Mouse (Mus musculus) neural tube, embryonic 14.5 days (tissue): Measurements from ENCODE around the gene Myo16. TPM values are rescaled to one million over a fixed set of nuclear protein-coding genes. Genes with fewer than 3 reads are reported as not detected.

Experiments used
- ATAC-seq: fragments of 200-750 bp; cut with Nextera tagmentation; 2 replicates; pipeline ENCODE4 v1.8.0; 2017; ENCODE audit warnings: low read depth, mild to moderate bottlenecking, moderate TSS enrichment, moderate library complexity
- H3K27ac ChIP-seq: fragments of 300-500 bp; sonication (generic); 2 replicates; pipeline ENCODE4 v1.5.1; 2014; ENCODE audit warnings: low read depth, mild to moderate bottlenecking, control low read depth, low read length, moderate library complexity, mixed read lengths
- H3K27me3 ChIP-seq: fragments of 300-500 bp; sonication (generic); 2 replicates; pipeline ENCODE4 v1.6.1; 2014; ENCODE audit warnings: low read length; ENCODE audit not compliant: control insufficient read depth, insufficient read depth
- H3K36me3 ChIP-seq: fragments of 300-500 bp; sonication (generic); 2 replicates; pipeline ENCODE4 v1.6.1; 2014; ENCODE audit warnings: low read length, mixed read lengths; ENCODE audit not compliant: control insufficient read depth, insufficient read depth
- H3K4me1 ChIP-seq: fragments of 300-500 bp; sonication (generic); 2 replicates; pipeline ENCODE4 v1.6.1; 2014; ENCODE audit warnings: low read length; ENCODE audit not compliant: control insufficient read depth, insufficient read depth
- H3K4me2 ChIP-seq: fragments of 300-500 bp; sonication (generic); 2 replicates; pipeline ENCODE4 v1.6.1; 2014; ENCODE audit warnings: mild to moderate bottlenecking, low read depth, low read length, control low read depth
- H3K4me3 ChIP-seq: fragments of 300-500 bp; sonication (generic); 2 replicates; pipeline ENCODE4 v1.5.1; 2014; ENCODE audit warnings: low read depth, low read length, control low read depth, mixed read lengths
- H3K9ac ChIP-seq: fragments of 300-500 bp; sonication (generic); replicated peaks from 2 replicates; pipeline ENCODE4 v1.6.1; 2014; ENCODE audit warnings: low read depth, mild to moderate bottlenecking, control low read depth, low read length, mixed read lengths
- H3K9me3 ChIP-seq: fragments of 300-500 bp; sonication (generic); 2 replicates; pipeline ENCODE4 v1.6.1; 2016; ENCODE audit warnings: low read length; ENCODE audit not compliant: control insufficient read depth
- WGBS: fragments of 180-500 bp; shearing (Covaris S2); extraction: QIAGEN DNeasy Blood & Tissue Kit; methylation state at CpG from one replicate; pipeline ENCODE4 v1.1.7; 2014; 5-methylcytosine and 5-hydroxymethylcytosine counted together
- polyA plus RNA-seq: library from polyadenylated mRNA; unstranded; fragments of >200 nt; fragmentation: Nextera tagmentation; extraction: Ambion mirVana; gene quantifications from 2 replicates; pipeline ENCODE4 v1.2.1, GENCODE M21; 2014

The Myo16 gene
- 5.0 and 11.8 TPM in 2 replicates for polyA plus RNA-seq

GRCm38 (mm10) chr8:10153611-10154438 lies at the start of gene Myo16:
Gene Myo16, plus strand, starts transcription at chr8:10153911.
- peak within 1 kb of the TSS; percentile 16 for H3K27ac ChIP-seq
- ATAC-seq, result peak; percentile 88
- under 1% methylated on average over 54 of the region's 61 CpGs for WGBS
- no peaks in the 10 kb centered on the region for H3K36me3 ChIP-seq
- H3K4me1 ChIP-seq, result peaks cover 14% of the 10 kb centered on the region; the same call in 1 of the 2 replicates
- H3K27me3 ChIP-seq, result no peaks in the 10 kb centered on the region
- H3K4me3 ChIP-seq, result peak within 1 kb of the TSS; percentile 66
- 0 out of 2 replicates have a peak, but pooled peaks cover 3% of the 10 kb centered on the region for H3K9me3 ChIP-seq
- H3K4me2 ChIP-seq, result peak within 1 kb of the TSS; percentile 67
- H3K9ac ChIP-seq, result peak within 1 kb of the TSS; percentile 82

- Histone ChIP-seq H3K27me3 (no peaks in the 10 kb centered on the region), H3K4me1 (no peaks in the 10 kb centered on the region), H3K4me2 (no peak overlapping the region), H3K27ac (no peak overlapping the region), H3K4me3 (no peak overlapping the region), H3K9ac (no peak overlapping the region), H3K9me3 (no peaks in the 10 kb centered on the region), H3K36me3 (no peaks in the 10 kb centered on the region)
- 90% methylated on average over 8 of the region's 8 CpGs for WGBS
- ATAC-seq, result no peak
Measured at GRCm38 (mm10) chr8:10108516-10109271, 45.0 kb upstream of the Myo16 start.

- Histone ChIP-seq H3K9ac (no peak overlapping the region), H3K27ac (peak overlapping the region; percentile 68; the same call in 1 of the 2 replicates), H3K9me3 (no peaks in the 10 kb centered on the region), H3K36me3 (no peaks in the 10 kb centered on the region), H3K4me3 (no peak overlapping the region), H3K4me2 (no peak overlapping the region), H3K4me1 (0 out of 2 replicates have a peak, but pooled peaks cover 2% of the 10 kb centered on the region), H3K27me3 (no peaks in the 10 kb centered on the region)
- 44% methylated on average over 5 of the region's 5 CpGs for WGBS
- ATAC-seq, result peak; percentile 67
Measured at GRCm38 (mm10) chr8:10122749-10123148, 31.0 kb upstream of the Myo16 start.

- no peaks in the 10 kb centered on the region for H3K36me3 ChIP-seq
- H3K4me2 ChIP-seq, result no peak overlapping the region
- peak overlapping the region; percentile 68; the same call in 1 of the 2 replicates for H3K27ac ChIP-seq
- no peaks in the 10 kb centered on the region for H3K27me3 ChIP-seq
- no peak overlapping the region for H3K9ac ChIP-seq
- no peak overlapping the region for H3K4me3 ChIP-seq
- peak; percentile 70 for ATAC-seq
- WGBS, result 13% methylated on average over 2 of the region's 2 CpGs
- 0 out of 2 replicates have a peak, but pooled peaks cover 2% of the 10 kb centered on the region for H3K4me1 ChIP-seq
- H3K9me3 ChIP-seq, result no peaks in the 10 kb centered on the region
Measured at GRCm38 (mm10) chr8:10123412-10123811, 30.3 kb upstream of the Myo16 start.

- Histone ChIP-seq H3K36me3 (no peaks in the 10 kb centered on the region), H3K4me3 (no peak overlapping the region), H3K4me2 (no peak overlapping the region), H3K9me3 (no peaks in the 10 kb centered on the region), H3K27me3 (no peaks in the 10 kb centered on the region), H3K9ac (no peak overlapping the region), H3K27ac (no peak overlapping the region), H3K4me1 (0 out of 2 replicates have a peak, but pooled peaks cover 2% of the 10 kb centered on the region)
- 71% methylated on average over 4 of the region's 4 CpGs for WGBS
- ATAC-seq, result no peak
Measured at GRCm38 (mm10) chr8:10125684-10126083, 28.0 kb upstream of the Myo16 start.

- no peaks in the 10 kb centered on the region for H3K27me3 ChIP-seq
- ATAC-seq, result peak; percentile 41; the same call in 1 of the 2 replicates
- no peaks in the 10 kb centered on the region for H3K4me1 ChIP-seq
- no peak overlapping the region for H3K4me3 ChIP-seq
- H3K9me3 ChIP-seq, result no peaks in the 10 kb centered on the region
- no peak overlapping the region; the same call in 1 of the 2 replicates for H3K27ac ChIP-seq
- no peak overlapping the region for H3K9ac ChIP-seq
- H3K4me2 ChIP-seq, result no peak overlapping the region
- no peaks in the 10 kb centered on the region for H3K36me3 ChIP-seq
- WGBS, result 28% methylated on average over 15 of the region's 15 CpGs
Measured at GRCm38 (mm10) chr8:10130513-10131414, 22.9 kb upstream of the Myo16 start.

- no peaks in the 10 kb centered on the region for H3K27me3 ChIP-seq
- no peaks in the 10 kb centered on the region for H3K4me1 ChIP-seq
- H3K4me3 ChIP-seq, result no peak overlapping the region
- no peaks in the 10 kb centered on the region for H3K36me3 ChIP-seq
- H3K4me2 ChIP-seq, result no peak overlapping the region
- WGBS, result 27% methylated on average over 8 of the region's 8 CpGs
- no peaks in the 10 kb centered on the region for H3K9me3 ChIP-seq
- no peak overlapping the region for H3K27ac ChIP-seq
- ATAC-seq, result no peak
- no peak overlapping the region for H3K9ac ChIP-seq
Measured at GRCm38 (mm10) chr8:10139536-10139935, 14.2 kb upstream of the Myo16 start.

GRCm38 (mm10) chr8:10143961-10144360 lies 9.8 kb upstream of the Myo16 start:
- Histone ChIP-seq H3K4me1 (no peaks in the 10 kb centered on the region), H3K9me3 (no peaks in the 10 kb centered on the region), H3K27me3 (no peaks in the 10 kb centered on the region), H3K9ac (no peak overlapping the region), H3K4me2 (no peak overlapping the region), H3K27ac (no peak overlapping the region), H3K4me3 (no peak overlapping the region), H3K36me3 (no peaks in the 10 kb centered on the region)
- ATAC-seq, result no peak
- whole genome bisulfite sequencing, result 83% methylated on average over 10 of the region's 10 CpGs
